Mouse (Mus musculus): Measurements from ENCODE around the gene Rec8.

Rec8 gene

DNA sequence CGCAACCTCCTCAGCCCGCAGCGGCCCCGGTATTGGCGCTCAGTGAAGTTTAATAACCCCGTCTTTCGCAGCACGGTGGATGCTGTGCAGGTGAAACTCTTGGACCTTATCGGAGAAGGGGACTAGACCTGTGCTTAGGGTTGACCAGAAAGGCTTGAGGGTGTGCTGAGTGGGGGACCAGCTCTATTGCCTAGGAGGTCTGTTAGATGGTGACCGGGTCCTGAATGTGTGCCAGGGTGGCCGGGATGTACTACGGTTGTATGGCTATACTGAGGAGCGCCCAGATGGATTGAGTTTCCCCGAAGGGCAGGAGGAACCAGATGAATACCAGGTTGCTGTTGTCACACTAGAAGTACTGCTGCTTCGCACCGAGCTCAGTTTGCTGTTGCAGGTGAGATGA is 25.6 kb upstream of the Rec8 start:
- peak; percentile 50 for DNase-seq (ENCODE audit: low read depth, low spot score)

DNA sequence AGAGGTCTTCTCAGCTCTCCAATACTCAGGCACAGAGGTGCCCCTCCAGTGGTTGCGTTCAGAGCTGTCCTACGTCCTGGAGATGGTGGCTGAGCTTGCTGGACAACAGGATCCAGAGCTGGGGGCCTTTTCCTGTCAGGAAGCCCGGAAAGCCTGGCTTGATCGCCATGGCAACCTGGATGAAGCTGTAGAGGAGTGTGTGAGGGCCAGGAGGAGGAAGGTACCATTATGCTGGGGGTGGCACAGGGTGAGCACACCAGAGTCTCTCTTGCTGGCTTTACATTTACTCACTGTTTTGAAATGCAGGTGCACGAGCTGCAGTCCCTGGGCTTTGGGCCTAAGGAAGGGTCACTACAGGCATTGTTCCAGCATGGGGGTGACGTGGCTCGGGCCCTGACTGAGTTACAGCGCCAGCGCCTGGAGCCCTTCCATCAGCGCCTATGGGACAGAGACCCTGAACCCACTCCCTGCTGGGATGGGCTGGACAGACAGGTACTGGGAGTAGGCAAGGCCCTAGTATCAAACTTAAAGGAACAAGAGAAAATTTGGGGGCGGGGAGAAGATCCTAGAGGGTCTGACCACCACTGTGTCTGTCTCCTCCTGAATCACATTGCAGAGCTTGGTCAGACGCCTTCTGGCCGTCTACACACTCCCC is 21.7 kb upstream of the Rec8 start:
- no peak for DNase-seq (ENCODE audit: low read depth, low spot score)

DNA sequence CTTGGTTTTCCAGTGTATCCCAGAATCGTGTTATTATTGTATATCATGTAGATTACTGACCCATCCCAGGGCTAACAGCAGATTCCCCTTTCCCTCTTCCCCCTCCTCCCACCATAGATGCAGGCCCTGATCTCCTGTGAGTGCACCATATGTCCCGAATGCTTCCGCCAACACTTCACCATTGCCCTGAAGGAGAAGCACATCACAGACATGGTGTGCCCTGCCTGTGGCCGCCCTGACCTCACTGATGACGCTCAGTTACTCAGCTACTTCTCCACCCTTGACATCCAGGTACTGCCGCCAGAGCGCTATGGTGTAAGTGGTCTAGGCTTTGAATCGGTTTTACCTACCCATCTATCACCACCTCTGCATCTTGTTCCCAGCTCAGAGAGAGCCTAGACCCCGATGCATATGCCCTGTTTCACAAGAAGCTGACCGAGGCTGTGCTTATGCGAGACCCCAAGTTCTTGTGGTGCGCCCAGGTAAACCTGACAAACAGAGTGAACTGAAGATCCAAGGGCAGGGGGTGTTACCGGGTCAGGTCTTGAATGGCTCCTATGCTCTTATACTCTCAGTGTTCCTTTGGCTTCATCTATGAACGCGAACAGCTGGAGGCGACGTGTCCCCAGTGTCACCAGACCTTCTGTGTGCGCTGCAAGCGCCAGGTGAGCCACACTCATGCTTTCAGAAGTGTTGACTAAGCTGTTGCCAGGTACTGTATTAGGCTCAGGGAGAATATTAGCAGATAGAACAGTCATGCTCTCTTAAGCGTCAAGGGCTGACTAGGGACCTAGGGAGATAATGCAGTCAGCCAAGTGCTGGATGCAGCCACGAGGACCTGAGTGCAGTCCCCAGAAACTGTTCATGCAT is 19.1 kb upstream of the Rec8 start:
- no peak for DNase-seq (ENCODE audit: low read depth, low spot score)

DNA sequence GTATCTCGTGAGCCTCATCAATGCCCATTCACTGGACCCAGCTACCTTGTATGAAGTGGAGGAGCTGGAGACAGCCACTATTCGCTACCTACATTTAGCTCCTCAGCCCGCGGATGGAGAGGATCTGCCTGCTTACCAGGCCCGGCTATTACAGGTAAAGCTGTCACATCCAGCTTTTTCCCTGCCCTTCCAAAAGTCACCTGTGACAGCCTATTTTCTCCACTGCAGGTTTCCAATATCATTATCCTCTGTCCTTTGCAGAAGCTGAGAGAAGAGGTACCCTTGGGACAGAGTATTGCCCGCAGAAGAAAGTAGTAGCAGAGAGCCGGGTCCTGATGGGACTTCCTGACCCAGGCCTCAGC is 14.6 kb upstream of the Rec8 start, which contains the start of gene Irf9:
Gene Irf9 (plus strand): TSS at position 301 of the 362 bp plus-strand sequence.
- DNase-seq (ENCODE audit: low read depth, low spot score), result no peak

DNA sequence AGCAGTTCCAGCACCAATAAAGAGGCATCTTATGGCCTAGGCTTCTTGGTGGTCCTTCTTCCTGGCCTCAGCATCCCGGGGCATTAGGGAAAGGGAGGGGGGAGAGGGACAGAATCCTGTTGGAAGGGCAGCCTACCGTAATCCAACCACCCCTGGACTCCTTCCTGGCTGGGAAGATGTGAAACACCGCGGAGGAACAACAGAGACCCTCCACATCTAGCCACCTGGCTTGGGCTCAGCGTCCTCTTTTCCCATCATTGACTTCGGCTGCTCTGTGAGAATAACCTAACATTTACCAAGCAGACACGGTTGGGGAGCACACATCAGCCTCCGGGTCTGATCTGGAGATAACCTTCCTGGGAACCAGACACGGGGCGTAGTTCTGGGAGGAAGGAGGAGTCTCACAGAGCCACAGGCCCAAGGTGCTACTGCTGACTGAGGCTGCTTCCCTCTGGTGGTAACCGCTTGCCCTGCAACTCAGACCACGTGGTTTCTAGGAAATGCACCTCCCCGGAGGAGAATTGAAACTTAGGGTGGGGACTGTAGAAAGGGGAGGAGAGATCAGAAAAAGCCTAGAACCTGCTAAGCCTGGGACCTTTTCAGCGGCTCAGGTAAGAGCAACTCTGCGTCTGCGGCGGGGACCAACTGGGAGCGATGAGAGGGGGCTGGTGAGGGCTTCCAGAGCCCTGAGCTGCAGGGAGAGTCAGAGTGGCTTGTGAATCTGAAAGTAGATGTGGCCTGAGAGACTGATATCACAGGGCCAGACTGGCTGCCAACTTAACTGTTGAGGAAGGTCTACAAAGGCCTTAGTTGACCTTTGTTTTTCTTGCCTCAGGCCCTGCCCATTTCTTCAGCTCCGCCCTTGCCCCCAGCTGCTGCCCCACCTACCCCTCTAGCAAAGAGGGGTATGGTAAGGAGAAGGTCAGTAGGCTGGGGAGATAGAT is 13.9 kb upstream of the Rec8 start:
- peak; percentile 94 for DNase-seq (ENCODE audit: low read depth, low spot score)

DNA sequence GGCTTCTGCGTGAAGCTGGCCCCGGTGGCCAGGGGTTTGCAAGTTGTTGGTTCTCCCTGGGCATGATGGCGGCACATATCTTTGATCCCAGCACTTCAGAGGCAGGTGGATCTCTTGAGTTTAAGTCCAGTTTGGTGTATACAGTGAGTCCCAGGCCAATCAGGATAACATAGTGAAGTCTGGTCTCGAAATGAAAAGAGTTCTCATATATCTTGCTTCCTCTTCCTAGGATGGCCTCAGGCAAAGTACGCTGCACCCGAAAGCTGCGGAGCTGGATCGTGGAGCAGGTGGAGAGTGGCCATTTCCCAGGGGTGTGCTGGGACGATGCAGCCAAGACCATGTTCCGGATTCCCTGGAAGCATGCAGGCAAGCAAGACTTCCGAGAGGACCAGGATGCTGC is 13.0 kb upstream of the Rec8 start:
- no peak for DNase-seq (ENCODE audit: low read depth, low spot score)

DNA sequence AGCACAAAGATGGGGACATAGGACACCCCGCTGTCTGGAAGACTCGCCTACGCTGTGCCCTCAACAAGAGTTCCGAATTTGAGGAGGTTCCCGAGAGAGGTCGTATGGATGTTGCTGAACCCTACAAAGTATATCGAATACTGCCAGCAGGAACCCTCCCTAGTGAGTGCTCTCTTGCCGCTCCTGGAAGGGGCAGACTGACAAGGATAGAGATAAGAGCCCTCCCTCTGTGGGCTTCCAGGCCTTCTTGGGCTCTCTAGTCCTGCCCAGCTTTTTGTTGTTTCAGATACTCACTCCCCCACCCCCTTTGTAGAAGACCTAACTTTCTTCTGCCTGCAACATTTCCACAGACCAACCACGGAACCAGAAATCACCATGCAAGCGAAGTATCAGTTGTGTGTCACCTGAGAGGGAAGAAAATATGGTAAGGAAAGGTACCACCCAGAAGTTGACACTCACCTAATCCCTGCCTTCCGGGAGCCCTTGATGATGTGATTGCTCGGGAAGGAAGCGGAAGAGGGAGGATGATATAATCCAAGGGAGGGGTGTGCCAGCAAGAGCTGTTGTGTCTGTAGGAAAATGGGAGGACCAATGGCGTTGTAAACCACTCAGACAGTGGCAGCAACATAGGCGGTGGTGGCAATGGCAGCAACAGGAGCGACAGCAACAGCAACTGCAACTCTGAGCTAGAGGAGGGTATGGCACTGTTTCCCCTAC is 11.9 kb upstream of the Rec8 start:
- no peak for DNase-seq (ENCODE audit: low read depth, low spot score)

DNA sequence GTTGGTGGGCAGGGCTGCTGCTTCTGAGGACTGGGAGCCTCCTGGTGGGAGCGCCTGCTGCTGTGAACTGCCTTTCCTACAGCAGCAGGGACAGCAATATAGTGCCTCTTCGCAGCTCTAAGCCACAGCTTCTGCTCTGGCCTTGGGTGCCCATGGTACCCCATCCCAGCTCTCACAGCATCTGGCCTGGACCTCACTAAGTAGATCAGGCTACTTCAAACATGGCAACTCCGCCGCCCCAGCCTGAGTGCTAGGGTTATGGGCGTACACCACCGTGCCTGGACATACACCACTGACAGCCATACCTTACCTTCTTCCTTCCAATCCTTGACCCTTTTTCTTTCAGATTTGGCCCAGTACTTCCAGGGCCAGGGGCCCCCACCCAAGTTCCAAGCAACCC is 9.5 kb upstream of the Rec8 start:
- no peak for DNase-seq (ENCODE audit: low read depth, low spot score)

DNA sequence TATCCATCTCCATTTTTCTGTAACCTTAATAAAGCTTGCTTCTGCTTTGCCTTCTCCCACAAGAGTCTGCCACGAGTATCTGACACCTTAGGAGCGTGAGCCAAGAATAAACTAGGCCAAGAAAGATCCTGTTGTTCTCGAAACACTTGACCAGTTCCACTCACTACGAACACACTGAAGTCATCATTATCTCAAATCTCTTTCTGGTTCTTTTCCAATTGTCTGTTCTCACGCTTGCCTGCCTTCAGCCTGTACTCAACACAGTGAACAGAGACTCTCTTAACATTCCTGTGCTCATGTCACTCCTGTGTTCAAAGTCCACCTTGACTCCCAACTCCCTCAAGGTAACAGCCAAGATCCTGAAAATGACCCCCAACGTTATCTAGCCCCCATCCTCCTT is 4.5 kb upstream of the Rec8 start:
- DNase-seq (ENCODE audit: low read depth, low spot score), result no peak

DNA sequence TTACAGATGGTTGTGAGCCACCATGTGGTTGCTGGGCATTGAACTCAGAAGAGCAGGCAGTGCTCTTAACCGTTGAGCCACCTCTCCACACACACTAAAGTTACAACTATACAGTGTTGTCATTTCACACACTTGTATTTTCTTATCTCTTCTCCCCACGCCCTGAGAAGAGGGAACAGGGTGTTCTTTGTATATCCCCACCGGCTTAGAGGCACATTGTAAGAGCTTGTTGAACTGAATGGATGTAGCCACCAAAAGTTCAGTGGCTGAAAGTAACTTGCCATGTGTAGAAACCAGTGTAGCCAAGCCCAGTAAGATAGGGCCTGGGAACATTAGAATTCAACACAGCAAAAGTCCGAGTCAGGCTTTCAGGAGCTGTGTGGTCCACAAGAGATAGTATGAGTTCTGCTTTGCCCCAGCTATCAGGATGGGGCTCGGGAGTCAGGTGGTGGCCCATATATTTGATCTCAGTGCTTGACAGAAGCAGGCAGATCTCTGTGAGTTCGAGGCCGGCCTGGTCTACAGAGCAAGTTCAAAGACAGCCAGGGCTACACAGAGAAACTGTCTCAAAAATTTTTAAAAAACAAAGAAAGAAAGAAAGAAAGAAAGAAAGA is 3.2 kb upstream of the Rec8 start:
- no peak for DNase-seq (ENCODE audit: low read depth, low spot score)

DNA sequence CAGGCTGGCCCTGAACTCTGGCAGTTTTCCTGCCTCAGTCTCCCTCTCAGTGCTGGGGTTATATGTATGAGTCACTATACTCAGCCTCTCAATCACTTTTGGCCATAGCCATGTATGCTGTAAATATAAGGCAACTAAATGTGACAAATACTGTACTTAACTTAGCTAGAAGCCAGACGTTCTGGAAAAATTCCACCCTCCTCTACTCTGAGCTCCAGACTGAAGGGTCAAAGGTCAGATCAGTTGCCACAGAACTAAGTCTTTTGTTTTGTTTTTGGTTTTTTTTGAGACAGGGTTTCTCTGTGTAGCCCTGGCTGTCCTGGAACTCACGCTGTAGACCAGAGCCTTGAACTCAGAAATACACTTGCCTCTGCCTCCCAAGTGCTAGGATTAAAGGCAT is 2.0 kb upstream of the Rec8 start:
- DNase-seq (ENCODE audit: low read depth, low spot score), result no peak

DNA sequence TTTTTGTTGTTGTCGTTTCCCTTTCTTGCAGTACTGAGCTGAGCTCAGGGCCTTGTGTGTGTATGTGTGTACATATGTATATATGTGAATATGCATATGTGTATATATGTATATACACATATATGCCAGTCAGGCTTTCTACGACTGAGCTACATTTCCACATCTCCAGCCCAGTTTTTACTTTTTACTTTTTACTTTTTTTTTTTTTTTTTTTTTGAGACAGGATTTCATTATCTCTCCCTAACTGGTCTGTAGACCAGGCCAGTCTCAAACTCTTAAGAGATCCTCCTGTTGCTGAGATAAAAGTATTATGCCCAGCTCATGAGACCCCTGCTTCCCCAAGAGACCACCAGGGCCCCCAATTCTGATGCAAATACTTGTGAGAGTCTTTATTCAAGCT is 993 bp upstream of the Rec8 start:
- DNase-seq (ENCODE audit: low read depth, low spot score), result no peak

DNA sequence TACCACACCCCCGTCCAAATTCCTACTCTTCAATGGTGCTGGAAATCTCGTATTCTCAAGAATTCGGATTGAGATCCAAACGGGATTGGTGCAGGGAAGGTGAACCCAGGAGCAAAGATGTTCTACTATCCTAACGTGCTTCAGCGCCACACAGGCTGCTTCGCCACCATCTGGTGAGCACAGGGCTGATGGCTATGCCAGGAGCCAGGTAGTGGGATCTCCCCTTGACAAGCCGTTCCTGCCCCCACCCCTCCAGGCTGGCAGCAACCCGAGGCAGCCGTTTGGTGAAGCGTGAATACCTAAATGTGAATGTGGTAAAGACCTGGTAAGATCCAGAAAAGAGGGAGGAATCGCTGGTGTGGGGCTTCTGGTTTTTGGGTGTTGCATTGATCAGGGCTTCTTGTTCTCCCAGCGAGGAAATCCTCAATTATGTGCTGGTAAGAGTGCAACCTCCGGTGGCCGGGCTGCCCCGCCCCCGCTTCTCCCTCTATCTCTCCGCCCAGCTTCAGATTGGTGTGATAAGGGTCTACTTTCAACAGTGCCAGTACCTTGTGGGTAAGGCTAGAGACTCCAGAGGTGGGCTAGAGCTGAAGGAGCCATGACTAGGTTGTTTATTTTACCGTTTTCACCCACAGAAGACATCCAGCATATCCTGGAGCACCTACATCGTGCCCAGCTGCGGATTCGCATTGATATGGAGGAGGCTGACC is 804 bp downstream of the Rec8 start:
- no peak for DNase-seq (ENCODE audit: low read depth, low spot score)

DNA sequence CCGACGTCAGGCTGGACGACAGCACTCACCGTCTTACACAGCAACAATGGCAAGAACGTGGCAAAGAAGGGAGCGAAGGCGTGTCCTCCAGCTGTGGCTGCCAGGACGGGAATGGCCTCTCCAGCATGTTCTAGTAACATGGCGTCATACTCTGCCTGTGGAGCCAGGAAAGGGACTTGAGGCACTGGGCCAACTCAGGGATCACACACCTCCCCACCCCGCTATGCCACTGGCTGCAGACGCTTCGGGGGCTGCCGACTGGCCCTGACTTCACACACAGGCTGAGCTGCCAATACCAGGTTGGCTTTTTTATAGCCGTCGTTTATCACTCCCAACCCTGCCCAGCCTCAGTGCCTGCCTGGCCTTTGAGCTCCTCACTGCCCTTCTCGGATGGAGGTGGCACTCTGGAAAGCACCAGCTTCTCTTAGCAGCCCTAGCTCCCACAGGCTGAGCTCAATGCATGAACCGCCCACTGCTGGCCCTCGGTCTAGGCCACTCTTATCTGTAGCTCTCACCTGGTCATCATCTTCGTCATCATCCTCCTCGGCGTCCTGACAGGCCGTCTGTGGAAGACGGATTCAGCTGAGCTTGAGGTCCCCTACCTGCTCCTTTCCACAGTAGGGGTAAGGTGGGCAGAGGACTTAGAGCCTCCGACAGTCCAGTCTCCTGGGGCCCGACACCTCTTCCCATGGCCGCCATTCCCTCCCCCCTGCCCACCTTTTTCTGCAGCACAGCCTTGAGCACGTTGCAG is 10.4 kb downstream of the Rec8 start:
- DNase-seq (ENCODE audit: low read depth, low spot score), result no peak

DNA sequence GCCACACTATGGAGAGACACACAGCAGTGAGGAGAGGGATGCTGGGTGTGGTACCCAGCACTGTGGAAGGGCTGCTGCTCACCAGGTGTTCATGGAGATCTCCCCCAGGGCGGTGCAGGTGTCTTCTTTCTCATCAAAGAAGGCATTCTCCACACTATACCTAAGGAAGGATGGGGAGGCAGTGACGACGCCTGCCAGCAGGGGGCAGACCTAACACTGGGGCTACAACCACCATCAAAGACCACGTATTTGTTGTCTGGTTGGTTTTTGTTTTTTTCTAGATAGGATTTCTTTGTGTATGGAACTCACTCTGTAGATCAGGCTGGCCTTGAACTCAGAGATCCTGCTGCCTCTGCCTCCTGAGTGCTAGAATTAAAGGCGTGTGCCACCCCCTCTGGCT is 11.5 kb downstream of the Rec8 start:
- peak; percentile 56 for DNase-seq (ENCODE audit: low read depth, low spot score)

DNA sequence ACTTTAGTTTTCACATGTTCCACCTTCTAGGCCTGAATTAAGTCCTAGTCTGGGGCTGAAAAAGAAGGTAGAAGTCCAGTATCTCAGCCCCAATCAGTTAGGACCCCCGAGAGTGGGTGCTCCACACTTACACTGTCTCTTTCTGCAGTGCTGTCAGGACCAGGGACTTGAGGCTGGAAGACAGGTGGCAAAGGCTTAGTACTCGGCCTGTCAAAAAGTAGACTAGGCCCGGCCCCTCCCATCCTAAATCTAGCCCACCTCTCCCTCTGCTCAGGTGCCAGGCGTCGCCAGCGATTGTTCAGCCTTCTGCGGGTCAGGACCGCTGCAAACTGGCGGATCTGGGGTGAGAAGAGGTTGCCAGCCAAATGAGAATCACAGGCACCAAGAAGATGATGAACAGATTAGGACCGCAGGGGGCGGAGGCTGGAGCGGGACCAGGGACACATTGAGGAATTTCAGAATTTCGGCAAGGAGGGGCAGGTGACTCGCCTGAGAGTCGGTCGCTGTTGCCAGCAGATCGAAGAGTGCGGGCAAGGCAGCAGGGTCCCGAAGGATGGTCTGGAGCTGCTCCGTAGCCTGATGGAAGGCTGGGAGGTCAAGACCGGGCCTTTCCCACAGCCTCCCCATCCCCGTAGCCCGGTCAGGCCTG is 17.2 kb downstream of the Rec8 start:
- peak; percentile 47 for DNase-seq (ENCODE audit: low read depth, low spot score)

DNA sequence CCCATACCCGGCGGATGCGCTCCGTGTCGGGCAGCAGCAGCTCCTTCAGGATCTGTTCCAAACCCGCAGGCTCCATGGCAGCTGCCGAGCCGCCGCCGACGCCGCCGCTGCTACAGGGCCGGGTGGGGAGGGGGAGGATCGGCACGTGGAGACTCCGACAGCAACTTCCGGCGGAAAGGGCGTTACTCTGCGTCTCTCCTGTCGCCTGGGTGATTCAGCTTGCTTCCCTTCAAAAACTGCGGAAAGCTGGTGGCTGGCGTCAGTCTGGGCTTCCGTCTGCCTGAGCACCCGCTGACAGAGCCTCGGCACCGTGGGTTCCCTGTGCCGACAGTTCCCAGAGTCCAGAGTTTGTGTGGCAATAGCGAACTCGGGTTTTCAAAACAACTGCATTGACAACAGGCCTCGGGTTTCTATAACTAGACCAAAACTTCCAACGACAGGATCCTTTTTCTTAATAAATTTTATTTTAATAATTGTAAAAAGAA is 17.7 kb downstream of the Rec8 start, which contains the start of gene Ipo4:
Gene Ipo4 (minus strand): TSS at position 435 of the 485 bp plus-strand sequence.
- peak; percentile 87 for DNase-seq (ENCODE audit: low read depth, low spot score)

DNA sequence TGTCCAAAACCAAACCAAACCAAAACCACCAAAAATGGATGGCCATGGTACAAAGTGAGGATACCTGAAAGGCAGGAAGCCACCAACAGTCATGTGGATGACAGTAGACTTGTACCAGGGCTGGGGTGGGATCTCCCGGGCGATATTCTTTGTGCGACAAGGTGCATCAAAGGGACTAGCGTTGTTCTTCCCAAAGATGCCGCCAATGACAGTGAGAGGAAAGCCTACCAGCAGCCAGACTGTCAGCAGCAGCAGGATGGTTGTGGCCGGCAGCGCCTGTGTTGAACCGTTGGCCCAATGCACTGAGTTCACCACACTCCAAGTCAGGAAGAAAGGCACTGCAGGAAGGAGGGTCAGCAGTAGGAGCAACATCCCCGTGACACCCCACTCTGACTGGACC is 20.0 kb downstream of the Rec8 start, which contains the start of gene Gm49378:
Gene Gm49378 (minus strand): TSS at position 101 of the 400 bp plus-strand sequence.
- DNase-seq (ENCODE audit: low read depth, low spot score), result no peak

DNA sequence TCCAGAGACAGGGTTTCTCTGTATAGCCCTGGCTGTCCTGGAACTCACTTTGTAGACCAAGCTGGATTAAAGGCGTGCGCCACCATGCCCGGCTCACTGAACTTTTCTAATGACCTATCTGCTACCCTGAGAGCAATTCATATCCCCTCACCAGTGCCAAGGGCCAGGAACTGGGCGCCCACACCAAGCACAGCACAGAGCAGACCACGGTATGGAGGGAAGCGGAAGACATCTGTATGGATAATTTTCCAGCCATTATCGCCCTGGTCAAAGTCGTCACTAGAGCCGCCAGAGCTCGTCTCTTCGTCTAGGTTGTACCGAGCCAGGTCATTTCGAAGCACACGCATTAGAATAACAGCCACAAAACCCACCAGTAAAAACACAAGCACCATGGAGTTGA is 23.0 kb downstream of the Rec8 start:
- DNase-seq (ENCODE audit: low read depth, low spot score), result no peak
